Mouse (Mus musculus): ENCODE data around the gene Syngr3. TPM values are rescaled to one million over a fixed set of nuclear protein-coding genes. Genes with fewer than 3 reads are reported as not detected.

The Syngr3 gene
- total and polyA plus RNA-seq, 3 experiments = 0.32 to 3.9 (median 0.33) TPM

DNA sequence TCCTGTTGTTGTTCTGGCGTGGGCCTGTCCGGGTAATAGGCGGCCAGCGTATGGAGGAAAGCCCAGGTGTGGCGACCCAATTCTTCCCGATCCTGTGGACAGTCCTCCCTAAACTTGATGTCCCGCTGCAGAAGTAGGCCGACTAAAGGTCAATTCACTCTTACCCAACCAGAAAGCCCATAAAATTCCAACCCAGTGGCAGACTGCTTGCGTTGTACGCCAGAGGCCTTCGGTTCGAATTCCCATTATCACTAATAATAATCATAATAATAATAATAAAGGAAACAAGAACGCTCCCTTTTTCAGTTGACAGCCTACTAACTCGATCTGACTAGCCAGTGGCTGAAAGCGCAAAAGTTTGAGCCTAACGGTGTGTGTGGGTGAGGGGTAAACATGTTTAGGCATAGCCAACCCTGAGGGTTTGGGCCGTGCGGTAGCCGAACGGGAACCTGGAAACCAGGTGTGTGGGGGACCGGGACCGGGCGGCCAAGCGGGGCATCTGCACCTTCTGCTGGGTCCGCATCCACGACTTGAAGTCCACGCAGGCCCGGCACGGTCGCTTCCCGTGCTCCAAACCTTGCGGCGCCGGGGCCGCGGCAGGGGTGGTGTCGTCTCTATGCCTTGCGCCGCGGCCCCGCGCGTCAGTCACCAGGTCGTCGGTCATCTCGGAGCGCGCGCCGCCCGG, 5.7 kb upstream of the Syngr3 start:
- in situ Hi-C loops (cut with MboI; ENCODE audit: low pct_ligation_motif_present, low pct_unique_long_range_greater_than_20kb, low sequenced_read_pairs) = no loop called here
- Histone ChIP-seq H3K36me3 (replicated peaks in 1 of 2; ENCODE audit: control insufficient read depth in 1 of 2, insufficient read depth in 1 of 2, low read length in 1 of 2) (peaks cover 19 to 39% of the 10 kb centered on the region in 2 experiments), H3K27me3 (replicated peaks) (peaks cover 5% of the 10 kb centered on the region), H3K4me1 (ENCODE audit: control insufficient read depth in 1 of 2, insufficient read depth in 2 of 2) (peaks cover 11 to 53% of the 10 kb centered on the region in 2 experiments), H3K4me3 (replicated peaks in 1 of 3; ENCODE audit: low read depth in 2 of 3, low read length in 2 of 3, poor library complexity in 1 of 3) (peak overlapping the region; percentile 79 to 86 (median 85)), H3K4me2 (ENCODE audit: insufficient read depth, low read depth, poor library complexity, severe bottlenecking) (peak overlapping the region; percentile 70), H3K9ac (ENCODE audit: insufficient read depth, low read depth) (peak overlapping the region; percentile 72), H3K27ac (ENCODE audit: insufficient read depth, low read depth) (peak overlapping the region; percentile 36), H3K79me2 (replicated peaks; ENCODE audit: control insufficient read depth, extremely low read depth, insufficient read depth, poor library complexity, severe bottlenecking) (no peaks in the 10 kb centered on the region), H3K9me3 (replicated peaks; ENCODE audit: low read length) (no peaks in the 10 kb centered on the region)
- dilution Hi-C loops (cut with MboI; ENCODE audit: extremely low pct_ligation_motif_present, extremely low pct_unique_long_range_greater_than_20kb, low sequenced_read_pairs) = no loop called here
- DNase-seq (ENCODE audit: extremely low read depth) = no peak
- TF ChIP-seq MEF2A (IDR thresholded peaks at IDR 0.05; ENCODE audit: borderline replicate concordance, low read depth, low read length) = no peak

DNA sequence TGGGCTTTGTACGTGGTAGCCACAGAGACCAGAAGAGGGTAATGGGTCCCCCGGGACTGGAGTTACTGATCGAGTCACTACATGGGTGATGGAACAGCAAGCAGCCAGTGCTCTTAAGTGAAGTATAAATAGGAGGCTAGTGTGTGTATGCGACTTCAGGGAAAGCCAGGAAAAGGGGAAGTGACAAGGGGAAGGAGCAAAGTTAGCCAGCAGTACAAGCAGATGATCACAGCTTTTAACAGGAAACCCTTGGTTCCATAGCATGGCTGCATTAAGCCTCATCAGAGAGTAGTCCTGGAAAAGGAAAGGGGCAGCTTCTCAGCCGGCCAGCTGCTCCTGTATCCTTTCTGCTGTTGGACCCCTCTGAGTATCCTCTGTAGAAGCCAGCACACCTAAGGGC, 2.6 kb upstream of the Syngr3 start:
- Histone ChIP-seq H3K4me3 (replicated peaks in 1 of 3; ENCODE audit: low read depth in 2 of 3, low read length in 2 of 3, poor library complexity in 1 of 3) (no peak overlapping the region), H3K79me2 (replicated peaks; ENCODE audit: control insufficient read depth, extremely low read depth, insufficient read depth, poor library complexity, severe bottlenecking) (no peaks in the 10 kb centered on the region), H3K9me3 (replicated peaks; ENCODE audit: low read length) (no peaks in the 10 kb centered on the region), H3K27me3 (replicated peaks) (peaks cover 27% of the 10 kb centered on the region), H3K36me3 (replicated peaks in 1 of 2; ENCODE audit: control insufficient read depth in 1 of 2, insufficient read depth in 1 of 2, low read length in 1 of 2) (peaks cover 8 to 19% of the 10 kb centered on the region in 2 experiments), H3K9ac (ENCODE audit: insufficient read depth, low read depth) (no peak overlapping the region), H3K27ac (ENCODE audit: insufficient read depth, low read depth) (no peak overlapping the region), H3K4me2 (ENCODE audit: insufficient read depth, low read depth, poor library complexity, severe bottlenecking) (no peak overlapping the region), H3K4me1 (ENCODE audit: control insufficient read depth in 1 of 2, insufficient read depth in 2 of 2) (peaks cover 11 to 38% of the 10 kb centered on the region in 2 experiments)
- dilution Hi-C loops (cut with MboI; ENCODE audit: extremely low pct_ligation_motif_present, extremely low pct_unique_long_range_greater_than_20kb, low sequenced_read_pairs) = no loop called here
- TF ChIP-seq MAFK (IDR thresholded peaks at IDR 0.05; ENCODE audit: insufficient replicate concordance, low read length) (no peak), E2F4 (IDR thresholded peaks at IDR 0.05; ENCODE audit: insufficient replicate concordance, low read depth, low read length) (no peak), TBP (conservative IDR thresholded peaks at IDR 0.05; ENCODE audit: low read depth, low read length) (no peak), IRF4 (IDR thresholded peaks at IDR 0.05; ENCODE audit: low read depth, low read length) (no peak), RCOR1 (conservative IDR thresholded peaks at IDR 0.05; ENCODE audit: low read depth, low read length) (no peak), NRF1 (IDR thresholded peaks at IDR 0.05; ENCODE audit: low read depth, low read length) (no peak), KAT2A (IDR thresholded peaks at IDR 0.05; ENCODE audit: insufficient replicate concordance, low read length) (no peak), CTCF (conservative IDR thresholded peaks at IDR 0.05 in 1 of 2, IDR thresholded peaks at IDR 0.05 in 1 of 2; ENCODE audit: low read depth in 2 of 2, low read length in 2 of 2) (no peak), TCF12 (IDR thresholded peaks at IDR 0.05; ENCODE audit: low read depth, low read length) (no peak), HCFC1 (IDR thresholded peaks at IDR 0.05; ENCODE audit: low read depth, low read length) (no peak), RAD21 (IDR thresholded peaks at IDR 0.05; ENCODE audit: low read depth, low read length) (no peak), BHLHE40 (IDR thresholded peaks at IDR 0.05; ENCODE audit: low read depth, low read length) (no peak)
- in situ Hi-C loops (cut with MboI; ENCODE audit: low pct_ligation_motif_present, low pct_unique_long_range_greater_than_20kb, low sequenced_read_pairs) = no loop called here
- DNase-seq (ENCODE audit: extremely low read depth) = peak; percentile 38
